Mouse (Mus musculus): Measurements from ENCODE around the gene 1700023F06Rik. TPM values are rescaled to one million over a fixed set of nuclear protein-coding genes. Genes with fewer than 3 reads are reported as not detected.
A peak's percentile ranks its signal among the peaks of the same experiment; 100 is the strongest.

Gene 1700023F06Rik
- polyA plus RNA-seq, 1 experiment from 2014 or later, result 0.35 TPM

GRCm38 (mm10) chr11:103164391-103164790 is 44.0 kb downstream of the 1700023F06Rik start:
- Histone ChIP-seq H3K9me3 (peaks cover 3% of the 10 kb centered on the region; the same call in 1 of the 2 replicates), H3K36me3 (no peaks in the 10 kb centered on the region), H3K4me3 (no peak overlapping the region; the same call in 1 of the 2 replicates), H3K27me3 (ENCODE audit: insufficient read depth, poor library complexity, severe bottlenecking) (peaks cover 26% of the 10 kb centered on the region), H3K4me1 (peaks cover 4% of the 10 kb centered on the region; the same call in 1 of the 2 replicates), H3K27ac (no peak overlapping the region)
- no peak for DNase-seq (ENCODE audit: low spot score)
- 20% methylated on average over 10 of the region's 10 CpGs for WGBS

GRCm38 (mm10) chr11:103162132-103162531 is 46.2 kb downstream of the 1700023F06Rik start:
- WGBS, result 90% methylated on average over 5 of the region's 5 CpGs
- no peaks in the 10 kb centered on the region for H3K36me3 ChIP-seq
- no peak overlapping the region for H3K27ac ChIP-seq
- H3K4me1 ChIP-seq, result peaks cover 12% of the 10 kb centered on the region
- DNase-seq (ENCODE audit: low spot score), result no peak
- peaks cover 10% of the 10 kb centered on the region; the same call in 1 of the 2 replicates for H3K27me3 ChIP-seq (ENCODE audit: insufficient read depth, poor library complexity, severe bottlenecking)
- H3K9me3 ChIP-seq, result peaks cover 3% of the 10 kb centered on the region; the same call in 1 of the 2 replicates
- H3K4me3 ChIP-seq, result no peak overlapping the region

- Histone ChIP-seq H3K9me3 (peaks cover 3% of the 10 kb centered on the region; the same call in 1 of the 2 replicates), H3K4me1 (peaks cover 12% of the 10 kb centered on the region), H3K27me3 (ENCODE audit: insufficient read depth, poor library complexity, severe bottlenecking) (peaks cover 10% of the 10 kb centered on the region; the same call in 1 of the 2 replicates), H3K36me3 (no peaks in the 10 kb centered on the region), H3K27ac (no peak overlapping the region), H3K4me3 (no peak overlapping the region)
- no peak for DNase-seq (ENCODE audit: low spot score)
- WGBS, result 61% methylated on average over 7 of the region's 7 CpGs
These were observed 46.9 kb downstream of the 1700023F06Rik start for GRCm38 (mm10) chr11:103161449-103161848.

- H3K36me3 ChIP-seq, result no peaks in the 10 kb centered on the region
- peaks cover 12% of the 10 kb centered on the region for H3K4me1 ChIP-seq
- H3K9me3 ChIP-seq, result no peaks in the 10 kb centered on the region
- no peak overlapping the region for H3K4me3 ChIP-seq
- no peak overlapping the region for H3K27ac ChIP-seq
- DNase-seq (ENCODE audit: low spot score), result no peak
- WGBS, result 89% methylated on average over 11 of the region's 11 CpGs
- peaks cover 5% of the 10 kb centered on the region; the same call in 1 of the 2 replicates for H3K27me3 ChIP-seq (ENCODE audit: insufficient read depth, poor library complexity, severe bottlenecking)
These were observed 47.6 kb downstream of the 1700023F06Rik start for GRCm38 (mm10) chr11:103160738-103161137.

- Histone ChIP-seq H3K4me3 (peak overlapping the region; percentile 59), H3K36me3 (no peaks in the 10 kb centered on the region), H3K27ac (peak overlapping the region; percentile 79), H3K27me3 (ENCODE audit: insufficient read depth, poor library complexity, severe bottlenecking) (0 out of 2 replicates have a peak, but pooled peaks cover 3% of the 10 kb centered on the region), H3K4me1 (peaks cover 8% of the 10 kb centered on the region), H3K9me3 (no peaks in the 10 kb centered on the region)
- peak; percentile 97 for DNase-seq (ENCODE audit: low spot score)
- under 1% methylated on average over 25 of the region's 25 CpGs for WGBS
These were observed 49.5 kb downstream of the 1700023F06Rik start for GRCm38 (mm10) chr11:103158621-103159478.

- Histone ChIP-seq H3K4me3 (no peak overlapping the region), H3K27ac (no peak overlapping the region), H3K36me3 (no peaks in the 10 kb centered on the region), H3K9me3 (no peaks in the 10 kb centered on the region), H3K27me3 (ENCODE audit: insufficient read depth, poor library complexity, severe bottlenecking) (no peaks in the 10 kb centered on the region), H3K4me1 (peaks cover 6% of the 10 kb centered on the region)
- 88% methylated on average over 4 of the region's 4 CpGs for WGBS
- DNase-seq (ENCODE audit: low spot score), result no peak
These were observed 58.6 kb downstream of the 1700023F06Rik start for GRCm38 (mm10) chr11:103149771-103150170.

Other genes with a start within 250 kb of the 1700023F06Rik start
- 58.4 and 59.0 TPM in 2 replicates for gene Nmt1, start 180.4 kb downstream of the 1700023F06Rik start, polyA plus RNA-seq (2016; fragmentation: Nextera tagmentation; extraction: Ambion mirVana)
- gene Dcakd, start 180.2 kb downstream of the 1700023F06Rik start, polyA plus RNA-seq (2016; fragmentation: Nextera tagmentation; extraction: Ambion mirVana), result 113 and 137 TPM in 2 replicates
- 3.6 and 4.8 TPM in 2 replicates for gene Plcd3, start 106.9 kb downstream of the 1700023F06Rik start, polyA plus RNA-seq (2016; fragmentation: Nextera tagmentation; extraction: Ambion mirVana)
- gene Acbd4, start 106.9 kb downstream of the 1700023F06Rik start, polyA plus RNA-seq (2016; fragmentation: Nextera tagmentation; extraction: Ambion mirVana), result 9.8 and 10.2 TPM in 2 replicates
- 1.8 and 2.8 TPM in 2 replicates for gene Hexim1, start 92.3 kb downstream of the 1700023F06Rik start, polyA plus RNA-seq (2016; fragmentation: Nextera tagmentation; extraction: Ambion mirVana)
- gene Hexim2, start 76.1 kb downstream of the 1700023F06Rik start, polyA plus RNA-seq (2016; fragmentation: Nextera tagmentation; extraction: Ambion mirVana), result 6.5 and 7.9 TPM in 2 replicates
- gene Fmnl1, start 37.5 kb downstream of the 1700023F06Rik start, polyA plus RNA-seq (2016; fragmentation: Nextera tagmentation; extraction: Ambion mirVana), result 0.92 and 1.2 TPM in 2 replicates
- gene Spata32, start 9.9 kb upstream of the 1700023F06Rik start, polyA plus RNA-seq (2016; fragmentation: Nextera tagmentation; extraction: Ambion mirVana), result not detected in 2 replicates
- 1.7 and 2.1 TPM in 2 replicates for gene Map3k14, start 58.9 kb upstream of the 1700023F06Rik start, polyA plus RNA-seq (2016; fragmentation: Nextera tagmentation; extraction: Ambion mirVana)
- gene Arhgap27, start 155.1 kb upstream of the 1700023F06Rik start, polyA plus RNA-seq (2016; fragmentation: Nextera tagmentation; extraction: Ambion mirVana), result 5.7 and 6.0 TPM in 2 replicates
- gene Plekhm1, start 204.1 kb upstream of the 1700023F06Rik start, polyA plus RNA-seq (2016; fragmentation: Nextera tagmentation; extraction: Ambion mirVana), result 6.7 and 6.9 TPM in 2 replicates

All from heart, embryonic 10.5 days (tissue).